ENCODE assay signal across 14 mouse cellular contexts in the genomic region with DNA sequence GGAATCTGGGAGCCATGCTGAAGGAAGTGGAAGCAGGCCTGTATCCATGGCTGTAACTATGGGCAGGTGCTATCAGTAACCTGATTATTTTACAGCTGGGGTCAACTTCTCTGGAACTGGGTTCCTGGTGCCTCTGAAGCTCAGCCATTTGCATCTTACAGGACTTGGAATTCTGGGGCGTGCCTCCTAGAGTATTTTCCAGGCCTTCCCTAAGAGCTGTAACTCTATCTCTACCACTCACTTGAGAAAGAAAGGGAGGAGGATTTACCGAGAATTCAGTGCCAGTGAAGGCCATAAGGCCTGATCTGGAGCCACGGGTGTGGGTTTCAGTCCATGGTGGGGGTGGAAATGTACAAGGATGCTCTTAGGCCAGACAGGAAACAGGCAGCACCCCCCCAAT. TPM values are rescaled to one million over a fixed set of nuclear protein-coding genes. Genes with fewer than 3 reads are reported as not detected.
A peak's percentile ranks its signal among the peaks of the same experiment; 100 is the strongest.
DNase-seq lines count a peak whose midpoint lies in the region; ATAC-seq lines count a peak whose summit lies in the region.
"Had no signal": no experiment of that assay in that cellular context is flagged by ENCODE, and none has a peak within 500 bp of the region (broad histone marks: within the 10 kb centered on the region; RNA-seq: fewer than 3 reads in every experiment).

No protein-coding gene starts in this region.

- peak overlapping the region; percentile 96 for H3K27ac ChIP-seq in heart, embryonic 15.5 days
- peak overlapping the region; percentile 99 for H3K27ac ChIP-seq in hindbrain, embryonic 13.5 days
- 0 out of 2 replicates have a peak overlapping the region, but pooled peaks have one; percentile 4 for H3K27ac ChIP-seq in midbrain, embryonic 13.5 days

- H3K36me3 ChIP-seq in heart, embryonic 15.5 days = no peaks in the 10 kb centered on the region
- H3K36me3 ChIP-seq in hindbrain, embryonic 13.5 days = peaks cover 1% of the 10 kb centered on the region; the same call in 1 of the 2 replicates
- peaks cover 4% of the 10 kb centered on the region; the same call in 1 of the 2 replicates for H3K36me3 ChIP-seq in midbrain, embryonic 13.5 days

- DNase-seq in heart, postnatal 36 days = no peak
- DNase-seq in ZHBTc4 (ENCODE audit: low read depth, low spot score) = peak; percentile 62
- no peak for DNase-seq in natural killer cell, adult 2 months (ENCODE audit: low spot score in 2 of 2)
- DNase-seq in cerebellum, postnatal 14 days = no peak
- no peak for DNase-seq in gastrocnemius, postnatal 36 days
- DNase-seq: adrenal gland, adult 8-10 months; layer of hippocampus, postnatal 36 days had no signal

- H3K9ac ChIP-seq in heart, embryonic 15.5 days = no peak overlapping the region
- peak overlapping the region; percentile 98 for H3K9ac ChIP-seq in hindbrain, embryonic 13.5 days
- H3K9ac ChIP-seq in midbrain, embryonic 13.5 days (replicated peaks) = peak overlapping the region; percentile 97; the same call in 1 of the 2 replicates

- intact Hi-C loops in heart, postnatal 36 days (cut with DNase I) = no loop called here
- intact Hi-C loops in gastrocnemius, postnatal 36 days (cut with DNase I) = loop anchor here (10.0 kb wide), 1 partner anchor 1486 kb away; no protein-coding TSS in a partner anchor

- H3K4me2 ChIP-seq in heart, embryonic 15.5 days = peak overlapping the region; percentile 96; the same call in 1 of the 2 replicates
- peak overlapping the region; percentile 95 for H3K4me2 ChIP-seq in hindbrain, embryonic 13.5 days
- peak overlapping the region; percentile 92 for H3K4me2 ChIP-seq in midbrain, embryonic 13.5 days (replicated peaks)

- H3K4me1 ChIP-seq in heart, embryonic 15.5 days (replicated peaks) = peaks cover 71% of the 10 kb centered on the region
- H3K4me1 ChIP-seq in hindbrain, embryonic 13.5 days (replicated peaks) = peaks cover 69% of the 10 kb centered on the region
- H3K4me1 ChIP-seq in midbrain, embryonic 13.5 days (replicated peaks) = peaks cover 62% of the 10 kb centered on the region

- H3K9me3 ChIP-seq in heart, embryonic 15.5 days (replicated peaks) = no peaks in the 10 kb centered on the region
- no peaks in the 10 kb centered on the region for H3K9me3 ChIP-seq in hindbrain, embryonic 13.5 days
- H3K9me3 ChIP-seq in midbrain, embryonic 13.5 days = no peaks in the 10 kb centered on the region

- ATAC-seq in heart, embryonic 15.5 days (replicated peaks; ENCODE audit: insufficient number of reproducible peaks, insufficient read depth, low FRiP score, low read depth) = no peak
- no peak for ATAC-seq in hindbrain, embryonic 13.5 days (ENCODE audit: low FRiP score)
- no peak for ATAC-seq in midbrain, embryonic 13.5 days
- ATAC-seq: CD4-positive, CD25-positive, alpha-beta regulatory T cell, adult 4 months had no signal

- H3K27me3 ChIP-seq in heart, embryonic 15.5 days = no peaks in the 10 kb centered on the region
- no peaks in the 10 kb centered on the region for H3K27me3 ChIP-seq in hindbrain, embryonic 13.5 days
- no peaks in the 10 kb centered on the region for H3K27me3 ChIP-seq in midbrain, embryonic 13.5 days

- WGBS in heart, embryonic 15.5 days = 36% methylated on average over 3 of the region's 3 CpGs
- 56% methylated on average over 3 of the region's 3 CpGs for WGBS in hindbrain, embryonic 13.5 days
- WGBS in midbrain, embryonic 13.5 days = 42% methylated on average over 3 of the region's 3 CpGs

- peak overlapping the region; percentile 10; the same call in 1 of the 2 replicates for H3K4me3 ChIP-seq in heart, embryonic 15.5 days
- peak overlapping the region; percentile 95 for H3K4me3 ChIP-seq in hindbrain, embryonic 13.5 days
- peak overlapping the region; percentile 95; the same call in 1 of the 2 replicates for H3K4me3 ChIP-seq in midbrain, embryonic 13.5 days (replicated peaks)

RNA-seq across cellular contexts. Expression of gene 4930404H24Rik, which starts 51.4 kb away (rescaled TPM):
- polyA plus RNA-seq in heart, embryonic 15.5 days (2015; fragmentation: Nextera tagmentation; extraction: Ambion mirVana) = not detected in 2 replicates
- not detected for total RNA-seq in heart, postnatal 36 days (2021)
- not detected in 2 replicates for polyA plus RNA-seq in hindbrain, embryonic 13.5 days (2015; fragmentation: Nextera tagmentation; extraction: Ambion mirVana)
- not detected in 2 replicates for polyA plus RNA-seq in midbrain, embryonic 13.5 days (2015; fragmentation: Nextera tagmentation; extraction: Ambion mirVana)
- total RNA-seq in gastrocnemius, postnatal 36 days (2021) = not detected
- total RNA-seq: adrenal gland, adult 8-10 months; layer of hippocampus, postnatal 36 days had no signal
- polyA plus RNA-seq: CD4-positive, CD25-positive, alpha-beta regulatory T cell, adult 4 months; cortical plate, adult 2 months; gonadal fat pad, adult 2 months; spleen, adult 2 months had no signal

Comparison
In these comparisons a context has a peak if more than half of its experiments do, and no peak if none do; other contexts are left out.
1. H3K27ac ChIP-seq: peak in every context shown above with its lines; median percentile 99 in hindbrain, embryonic 13.5 days; 96 in heart, embryonic 15.5 days; 4 in midbrain, embryonic 13.5 days.
2. H3K4me3 ChIP-seq: peak in every context shown above with its lines; median percentile 95 in hindbrain, embryonic 13.5 days; 95 in midbrain, embryonic 13.5 days; 10 in heart, embryonic 15.5 days.